Mouse (Mus musculus) kidney, adult 8-10 months (tissue): ENCODE results near the gene Ubtd1.

ENCODE experiments used
- DNase-seq, 2 experiments: peaks; one replicate each; pipeline ENCODE4 v3.0.0; 2022

Gene Ubtd1

GRCm38 (mm10) chr19:41994023-41994422 is 12.5 kb downstream of the Ubtd1 start:
- DNase-seq: no peak

- DNase-seq: no peak
Observed at GRCm38 (mm10) chr19:41995483-41995882, 13.9 kb downstream of the Ubtd1 start.

- no peak for DNase-seq
Observed at GRCm38 (mm10) chr19:41997090-41997489, 15.5 kb downstream of the Ubtd1 start.

- no peak for DNase-seq
Observed at GRCm38 (mm10) chr19:41998770-41999548, 17.4 kb downstream of the Ubtd1 start.

GRCm38 (mm10) chr19:41999688-42000283 is 18.2 kb downstream of the Ubtd1 start:
- DNase-seq: no peak

GRCm38 (mm10) chr19:42000446-42000958 is 18.9 kb downstream of the Ubtd1 start:
- DNase-seq: no peak

GRCm38 (mm10) chr19:42001253-42001980 is 19.9 kb downstream of the Ubtd1 start:
- no peak for DNase-seq

- no peak for DNase-seq
Observed at GRCm38 (mm10) chr19:42004258-42004657, 22.7 kb downstream of the Ubtd1 start.

GRCm38 (mm10) chr19:42005616-42006015 is 24.1 kb downstream of the Ubtd1 start:
- DNase-seq: no peak

GRCm38 (mm10) chr19:42006568-42006967 is 25.0 kb downstream of the Ubtd1 start:
- DNase-seq: no peak

GRCm38 (mm10) chr19:42008586-42008985 is 27.0 kb downstream of the Ubtd1 start:
- no peak for DNase-seq

- no peak for DNase-seq
Observed at GRCm38 (mm10) chr19:42009067-42009466, 27.5 kb downstream of the Ubtd1 start.

- no peak for DNase-seq
Observed at GRCm38 (mm10) chr19:42010436-42010835, 28.9 kb downstream of the Ubtd1 start.

GRCm38 (mm10) chr19:42011123-42011522 is 29.6 kb downstream of the Ubtd1 start:
- DNase-seq: no peak

GRCm38 (mm10) chr19:42014231-42014825 is 32.8 kb downstream of the Ubtd1 start:
- no peak for DNase-seq

GRCm38 (mm10) chr19:42015001-42015400 is 33.4 kb downstream of the Ubtd1 start:
- DNase-seq: no peak

GRCm38 (mm10) chr19:42016251-42016650 is 34.7 kb downstream of the Ubtd1 start:
- no peak for DNase-seq

- DNase-seq: no peak
Observed at GRCm38 (mm10) chr19:42016840-42017239, 35.3 kb downstream of the Ubtd1 start.

GRCm38 (mm10) chr19:42017399-42018247 is 36.1 kb downstream of the Ubtd1 start:
- DNase-seq: no peak

- no peak for DNase-seq
Observed at GRCm38 (mm10) chr19:42019011-42019522, 37.5 kb downstream of the Ubtd1 start.

GRCm38 (mm10) chr19:42021681-42022541 is 40.3 kb downstream of the Ubtd1 start:
- no peak for DNase-seq
